ENCODE assay signal across 8 mouse cellular contexts in genomic region chr11:53931091-53931943, GRCm38 (mm10). TPM values are rescaled to one million over a fixed set of nuclear protein-coding genes. Genes with fewer than 3 reads are reported as not detected.
DNase-seq lines count a peak whose midpoint lies in the region; ATAC-seq lines count a peak whose summit lies in the region.

No protein-coding gene starts in this region.

- DNase-seq in B cell, adult 2 months = peak; percentile 63 to 64
- DNase-seq in MEL-GATA-1-ER (ENCODE audit: extremely low read depth, low read depth) = peak; percentile 32
- DNase-seq in cerebellum, adult 18-20 months = peak; percentile 65 to 73
- DNase-seq in gastrocnemius, adult 8-10 months (ENCODE audit: low spot score in 2 of 2) = peak; percentile 16 to 20
- peak; percentile 33 to 76 for DNase-seq in kidney, postnatal 36 days
- peak; percentile 66 for DNase-seq in lung, postnatal 14 days
- peak; percentile 72 for DNase-seq in skeletal muscle tissue, adult 2 months (ENCODE audit: low read depth, low spot score)

- ATAC-seq in inflammation-experienced regulatory T-cells, adult 6 months = no peak

RNA-seq across cellular contexts. Expression of gene Slc22a5, which starts 39.9 kb away (rescaled TPM):
- 10 to 100 TPM in 1 of 4 experiments, 1 to 10 TPM in 3; 6.9 to 10.5 (median 8.5) TPM for total RNA-seq in gastrocnemius, adult 8-10 months (2022)
- 10 to 100 TPM in 2 of 3 experiments, 1 to 10 TPM in 1; 8.9 to 15.5 (median 12.7) TPM for polyA plus RNA-seq in inflammation-experienced regulatory T-cells, adult 6 months (2017; shearing (Covaris generic))

RNA-seq across cellular contexts. Expression of gene Slc22a21, which starts 48.8 kb away (rescaled TPM):
- total RNA-seq in gastrocnemius, adult 8-10 months (2022) = 1 to 10 TPM in 1 of 4 experiments, under 1 TPM in 3; 0.58 to 1.6 (median 0.86) TPM
- under 1 TPM in 1 of 3 experiments, not detected in 2; 0.40 TPM for polyA plus RNA-seq in inflammation-experienced regulatory T-cells, adult 6 months (2017; shearing (Covaris generic))

Comparison
In these comparisons a context has a peak if more than half of its experiments do, and no peak if none do; other contexts are left out.
1. DNase-seq: peak in every context shown above with its lines; median percentile 72 in skeletal muscle tissue, adult 2 months; 69 in cerebellum, adult 18-20 months; 66 in lung, postnatal 14 days; 64 in B cell, adult 2 months; 54 in kidney, postnatal 36 days; 32 in MEL-GATA-1-ER; 18 in gastrocnemius, adult 8-10 months.